ENCODE assay signal across 12 mouse cellular contexts in genomic region chr11:103406551-103406950, GRCm38 (mm10). TPM values are rescaled to one million over a fixed set of nuclear protein-coding genes. Genes with fewer than 3 reads are reported as not detected.
DNase-seq lines count a peak whose midpoint lies in the region; ATAC-seq and TF ChIP-seq lines count a peak whose summit lies in the region.
"Had no signal": no experiment of that assay in that cellular context is flagged by ENCODE, and none has a peak within 500 bp of the region (broad histone marks: within the 10 kb centered on the region; RNA-seq: fewer than 3 reads in every experiment).

No protein-coding gene starts in this region.

- 0 out of 2 replicates have a peak, but pooled peaks cover 2% of the 10 kb centered on the region for H3K36me3 ChIP-seq in kidney, embryonic 14.5 days (ENCODE audit: control insufficient read depth, insufficient read depth, low read length)
- H3K36me3 ChIP-seq in kidney, embryonic 16.5 days (ENCODE audit: insufficient read depth, low read length): peaks cover 3% of the 10 kb centered on the region; the same call in 1 of the 2 replicates
- H3K36me3 ChIP-seq in myocyte (ENCODE audit: control insufficient read depth, insufficient read depth): no peaks in the 10 kb centered on the region
- H3K36me3 ChIP-seq in forebrain, embryonic 10.5 days (replicated peaks): peaks cover 52% of the 10 kb centered on the region

- peak; percentile 91 for DNase-seq in kidney, adult 11 months
- DNase-seq in R1 (ENCODE audit: low read depth, low spot score): peak; percentile 97
- no peak for DNase-seq in forebrain, embryonic 10.5 days (ENCODE audit: extremely low spot score, low spot score)
- DNase-seq in layer of hippocampus, postnatal 14 days (ENCODE audit: low spot score in 2 of 2): no peak
- DNase-seq: cerebellum, adult 18-20 months; thymus, postnatal 25 days had no signal

- H3K4me1 ChIP-seq in kidney, embryonic 14.5 days (ENCODE audit: control insufficient read depth, insufficient read depth, low read length): peaks cover 4% of the 10 kb centered on the region; the same call in 1 of the 2 replicates
- peaks cover 6% of the 10 kb centered on the region for H3K4me1 ChIP-seq in kidney, embryonic 16.5 days (ENCODE audit: insufficient read depth, low read length)
- H3K4me1 ChIP-seq in forebrain, embryonic 10.5 days: peaks cover 21% of the 10 kb centered on the region

- no peak overlapping the region for H3K27ac ChIP-seq in kidney, embryonic 14.5 days (ENCODE audit: low read depth, low read length)
- no peak overlapping the region for H3K27ac ChIP-seq in kidney, embryonic 16.5 days (ENCODE audit: low read length)
- H3K27ac ChIP-seq in forebrain, embryonic 10.5 days: no peak overlapping the region
- H3K27ac ChIP-seq: limb, embryonic 15.5 days; neural tube, embryonic 15.5 days had no signal

- peaks cover 27% of the 10 kb centered on the region for H3K79me2 ChIP-seq in myocyte (ENCODE audit: control insufficient read depth, insufficient read depth)

- no peak overlapping the region for H3K4me3 ChIP-seq in kidney, embryonic 14.5 days (ENCODE audit: low read length)
- no peak overlapping the region for H3K4me3 ChIP-seq in kidney, embryonic 16.5 days (ENCODE audit: low read length)
- no peak overlapping the region for H3K4me3 ChIP-seq in myocyte
- no peak overlapping the region for H3K4me3 ChIP-seq in forebrain, embryonic 10.5 days
- H3K4me3 ChIP-seq: limb, embryonic 15.5 days; neural tube, embryonic 15.5 days had no signal

- H3K9ac ChIP-seq in kidney, embryonic 14.5 days (ENCODE audit: low read depth, low read length): no peak overlapping the region
- no peak overlapping the region for H3K9ac ChIP-seq in kidney, embryonic 16.5 days (replicated peaks; ENCODE audit: low read length)
- H3K9ac ChIP-seq: limb, embryonic 15.5 days; neural tube, embryonic 15.5 days had no signal

- no peak for TF ChIP-seq POLR2A in myocyte (IDR thresholded peaks at IDR 0.05; ENCODE audit: insufficient read length, low read depth)

- WGBS in kidney, embryonic 14.5 days: 77% methylated on average over 7 of the region's 7 CpGs
- 71% methylated on average over 7 of the region's 7 CpGs for WGBS in kidney, embryonic 16.5 days
- WGBS in forebrain, embryonic 10.5 days: 84% methylated on average over 7 of the region's 7 CpGs

- H3K4me2 ChIP-seq in kidney, embryonic 14.5 days (replicated peaks; ENCODE audit: low read depth, low read length): no peak overlapping the region
- no peak overlapping the region for H3K4me2 ChIP-seq in kidney, embryonic 16.5 days (replicated peaks; ENCODE audit: low read depth, low read length)
- H3K4me2 ChIP-seq in myocyte (ENCODE audit: low read depth): no peak overlapping the region
- H3K4me2 ChIP-seq: limb, embryonic 15.5 days; midbrain, embryonic 11.5 days; neural tube, embryonic 15.5 days had no signal

- no peak overlapping the region for H3ac ChIP-seq in myocyte (ENCODE audit: control insufficient read depth, insufficient read length)

- no peaks in the 10 kb centered on the region for H3K9me3 ChIP-seq in kidney, embryonic 14.5 days (ENCODE audit: control insufficient read depth, low read length)
- no peaks in the 10 kb centered on the region for H3K9me3 ChIP-seq in kidney, embryonic 16.5 days (ENCODE audit: low read length)
- H3K9me3 ChIP-seq in forebrain, embryonic 10.5 days: no peaks in the 10 kb centered on the region
- H3K9me3 ChIP-seq: limb, embryonic 15.5 days; neural tube, embryonic 15.5 days had no signal

- no peak for ATAC-seq in kidney, embryonic 14.5 days (ENCODE audit: low FRiP score, low TSS enrichment)
- ATAC-seq in kidney, embryonic 16.5 days (ENCODE audit: low FRiP score, low TSS enrichment): peak; percentile 74

- H3K27me3 ChIP-seq in kidney, embryonic 14.5 days (ENCODE audit: control insufficient read depth, insufficient read depth, low read length): no peaks in the 10 kb centered on the region
- H3K27me3 ChIP-seq in kidney, embryonic 16.5 days (ENCODE audit: insufficient read depth, low read length): no peaks in the 10 kb centered on the region
- no peaks in the 10 kb centered on the region for H3K27me3 ChIP-seq in myocyte (ENCODE audit: control insufficient read depth, insufficient read depth, insufficient read length)
- H3K27me3 ChIP-seq in forebrain, embryonic 10.5 days (ENCODE audit: poor library complexity, severe bottlenecking): no peaks in the 10 kb centered on the region
- H3K27me3 ChIP-seq: limb, embryonic 15.5 days; neural tube, embryonic 15.5 days had no signal

TF ChIP-seq in myocyte, 11 proteins besides CTCF, POLR2A, EP300 and RAD21:
- TF ChIP-seq USF1 (IDR thresholded peaks at IDR 0.05; ENCODE audit: low read depth) (no peak), REST (IDR thresholded peaks at IDR 0.05; ENCODE audit: insufficient read depth, insufficient read length) (no peak), MYOD1 (IDR thresholded peaks at IDR 0.05; ENCODE audit: control insufficient read depth in 1 of 3, insufficient read length in 2 of 3, low read depth in 2 of 3) (peak in 2 of 3 experiments; percentile 1 to 45), MAX (IDR thresholded peaks at IDR 0.05; ENCODE audit: low read depth) (no peak), TCF12 (IDR thresholded peaks at IDR 0.05; ENCODE audit: insufficient read depth, poor library complexity, severe bottlenecking) (no peak), POLR2AphosphoS2 (IDR thresholded peaks at IDR 0.05; ENCODE audit: insufficient read length, low read depth) (no peak), MYOG (IDR thresholded peaks at IDR 0.05; ENCODE audit: control insufficient read depth in 1 of 3, insufficient read depth in 1 of 3, insufficient read length in 2 of 3, low read depth in 2 of 3) (peak in 1 of 3 experiments; percentile 68), SRF (IDR thresholded peaks at IDR 0.05; ENCODE audit: control insufficient read depth, insufficient read length, low read depth) (no peak), CEBPB (IDR thresholded peaks at IDR 0.05; ENCODE audit: insufficient read depth, poor library complexity, severe bottlenecking) (no peak), TCF3 (IDR thresholded peaks at IDR 0.05; ENCODE audit: insufficient read length, low read depth) (no peak), E2F4 (IDR thresholded peaks at IDR 0.05; ENCODE audit: insufficient read depth) (no peak)
TF ChIP-seq in myocyte: peak in this region for 2.

RNA-seq across cellular contexts. Expression of gene Plekhm1, which starts 5.9 kb away (rescaled TPM):
- 5.0 and 8.9 TPM in 2 replicates for polyA plus RNA-seq in kidney, embryonic 14.5 days (2014; fragmentation: Nextera tagmentation; extraction: Ambion mirVana)
- polyA plus RNA-seq in kidney, embryonic 16.5 days (2015; fragmentation: Nextera tagmentation; extraction: Ambion mirVana): 9.2 and 10.3 TPM in 2 replicates
- polyA plus RNA-seq in myocyte (2012; fragmentation: generic; extraction: Trizol): 12.2 TPM
- polyA plus RNA-seq in forebrain, embryonic 10.5 days (2016; fragmentation: Nextera tagmentation; extraction: Ambion mirVana): 8.4 TPM in 2 replicates
- total RNA-seq in layer of hippocampus, postnatal 14 days (2021): 10 to 100 TPM; 17.0 to 17.7 TPM

RNA-seq across cellular contexts. Expression of gene Arhgap27, which starts 43.1 kb away (rescaled TPM):
- polyA plus RNA-seq in kidney, embryonic 14.5 days (2014; fragmentation: Nextera tagmentation; extraction: Ambion mirVana): 11.7 and 15.6 TPM in 2 replicates
- polyA plus RNA-seq in kidney, embryonic 16.5 days (2015; fragmentation: Nextera tagmentation; extraction: Ambion mirVana): 17.8 and 18.7 TPM in 2 replicates
- 0.31 TPM for polyA plus RNA-seq in myocyte (2012; fragmentation: generic; extraction: Trizol)
- polyA plus RNA-seq in forebrain, embryonic 10.5 days (2016; fragmentation: Nextera tagmentation; extraction: Ambion mirVana): 3.7 and 3.8 TPM in 2 replicates
- total RNA-seq in layer of hippocampus, postnatal 14 days (2021): 10 to 100 TPM in 1 of 2 experiments, 1 to 10 TPM in 1; 9.8 to 10.1 TPM

Comparison
In these comparisons a context has a peak if more than half of its experiments do, and no peak if none do; other contexts are left out.
1. DNase-seq: peak in kidney, adult 11 months (single experiment) and R1 (single experiment); none in forebrain, embryonic 10.5 days (single experiment) and layer of hippocampus, postnatal 14 days (0 of 2).